Mouse (Mus musculus) liver, embryonic 11.5 days (tissue): ENCODE data around the gene Olfr1056. TPM values are rescaled to one million over a fixed set of nuclear protein-coding genes. Genes with fewer than 3 reads are reported as not detected.

Experiments
- polyA plus RNA-seq: library from polyadenylated mRNA; unstranded; fragments of >200 nt; fragmentation: Nextera tagmentation; extraction: Ambion mirVana; gene quantifications from 2 replicates; pipeline ENCODE4 v1.2.1, GENCODE M21; 2014

The Olfr1056 gene
- polyA plus RNA-seq, 1 experiment from 2014 or later = not detected

Other genes with a start within 250 kb of the Olfr1056 start
- gene Olfr1039, start 226.5 kb downstream of the Olfr1056 start, polyA plus RNA-seq = not detected in 2 replicates
- gene Olfr1040, start 215.7 kb downstream of the Olfr1056 start, polyA plus RNA-seq = not detected in 2 replicates
- gene Olfr1042, start 200.6 kb downstream of the Olfr1056 start, polyA plus RNA-seq = not detected in 2 replicates
- gene Olfr1043, start 194.9 kb downstream of the Olfr1056 start, polyA plus RNA-seq = not detected in 2 replicates
- not detected in 2 replicates for gene Olfr1044, start 184.6 kb downstream of the Olfr1056 start, polyA plus RNA-seq
- not detected in 2 replicates for gene Olfr52, start 176.8 kb downstream of the Olfr1056 start, polyA plus RNA-seq
- gene Olfr1045, start 159.5 kb downstream of the Olfr1056 start, polyA plus RNA-seq = not detected in 2 replicates
- not detected in 2 replicates for gene Olfr1046, start 143.2 kb downstream of the Olfr1056 start, polyA plus RNA-seq
- not detected in 2 replicates for gene Olfr1047, start 131.1 kb downstream of the Olfr1056 start, polyA plus RNA-seq
- not detected in 2 replicates for gene Olfr1048, start 122.2 kb downstream of the Olfr1056 start, polyA plus RNA-seq
- not detected in 2 replicates for gene Olfr1049, start 104.1 kb downstream of the Olfr1056 start, polyA plus RNA-seq
- not detected in 2 replicates for gene Olfr1051, start 83.4 kb downstream of the Olfr1056 start, polyA plus RNA-seq
- gene Olfr1052, start 70.0 kb downstream of the Olfr1056 start, polyA plus RNA-seq = not detected in 2 replicates
- gene Olfr1053, start 47.2 kb downstream of the Olfr1056 start, polyA plus RNA-seq = not detected in 2 replicates
- not detected in 2 replicates for gene Olfr1054, start 27.0 kb downstream of the Olfr1056 start, polyA plus RNA-seq
- not detected in 2 replicates for gene Olfr1055, start 12.2 kb downstream of the Olfr1056 start, polyA plus RNA-seq
- not detected in 2 replicates for gene Olfr1057, start 15.9 kb upstream of the Olfr1056 start, polyA plus RNA-seq
- not detected in 2 replicates for gene Olfr1058, start 26.1 kb upstream of the Olfr1056 start, polyA plus RNA-seq
- gene Olfr1061, start 51.6 kb upstream of the Olfr1056 start, polyA plus RNA-seq = not detected in 2 replicates
- gene Olfr1062, start 64.3 kb upstream of the Olfr1056 start, polyA plus RNA-seq = not detected in 2 replicates
- not detected in 2 replicates for gene Olfr1065, start 88.1 kb upstream of the Olfr1056 start, polyA plus RNA-seq
- gene Olfr1066, start 93.8 kb upstream of the Olfr1056 start, polyA plus RNA-seq = not detected in 2 replicates
- not detected in 2 replicates for gene Olfr228, start 124.9 kb upstream of the Olfr1056 start, polyA plus RNA-seq
- gene Olfr1076, start 146.0 kb upstream of the Olfr1056 start, polyA plus RNA-seq = not detected in 2 replicates
- gene Olfr1079, start 180.0 kb upstream of the Olfr1056 start, polyA plus RNA-seq = not detected in 2 replicates
- gene Olfr1080, start 195.8 kb upstream of the Olfr1056 start, polyA plus RNA-seq = not detected in 2 replicates
- not detected in 2 replicates for gene Olfr1082, start 236.5 kb upstream of the Olfr1056 start, polyA plus RNA-seq